In genomic region chr7:25071979-25072715, GRCm38 (mm10) we compare ENCODE assay signal across 8 mouse cellular contexts. TPM values are rescaled to one million over a fixed set of nuclear protein-coding genes. Genes with fewer than 3 reads are reported as not detected.
DNase-seq lines count a peak whose midpoint lies in the region; ATAC-seq lines count a peak whose summit lies in the region.

TSS of gene Grik5 (minus strand) at chr7:25072346.
TSS of gene Zfp574 (plus strand) at chr7:25072567.

- H3K36me3 ChIP-seq in forebrain, embryonic 13.5 days (ENCODE audit: poor library complexity, severe bottlenecking), result peaks cover 14% of the 10 kb centered on the region
- no peaks in the 10 kb centered on the region for H3K36me3 ChIP-seq in midbrain, embryonic 11.5 days (ENCODE audit: control insufficient read depth, insufficient read depth, low read length)

- H3K4me2 ChIP-seq in forebrain, embryonic 13.5 days, result peak within 1 kb of the TSS; percentile 95
- H3K4me2 ChIP-seq in midbrain, embryonic 11.5 days, result peak within 1 kb of the TSS; percentile 86

- no peaks in the 10 kb centered on the region for H3K9me3 ChIP-seq in forebrain, embryonic 13.5 days (replicated peaks)
- no peaks in the 10 kb centered on the region for H3K9me3 ChIP-seq in midbrain, embryonic 11.5 days (ENCODE audit: control insufficient read depth, low read length)

- H3K4me1 ChIP-seq in forebrain, embryonic 13.5 days, result peaks cover 72% of the 10 kb centered on the region
- H3K4me1 ChIP-seq in midbrain, embryonic 11.5 days (ENCODE audit: control insufficient read depth, insufficient read depth, low read length), result peaks cover 47% of the 10 kb centered on the region

- peak within 1 kb of the TSS; percentile 93 for H3K27ac ChIP-seq in forebrain, embryonic 13.5 days
- peak within 1 kb of the TSS; percentile 82 for H3K27ac ChIP-seq in midbrain, embryonic 11.5 days (ENCODE audit: low read depth, low read length)

- ATAC-seq in forebrain, embryonic 13.5 days, result no peak
- peak; percentile 1; the same call in 1 of the 2 replicates for ATAC-seq in midbrain, embryonic 11.5 days (ENCODE audit: low FRiP score)
- ATAC-seq in megakaryocyte-erythroid progenitor cell, adult 5-6 weeks (replicated peaks; ENCODE audit: low FRiP score, low TSS enrichment, poor library complexity, severe bottlenecking), result no peak

- DNase-seq in left cerebral cortex, adult 18-20 months (ENCODE audit: low spot score in 2 of 2), result no peak
- no peak for DNase-seq in left cerebral cortex, adult 11 months (ENCODE audit: low spot score)
- peak in 1 of 2 experiments; percentile 44 for DNase-seq in adrenal gland, postnatal 36 days
- no peak for DNase-seq in layer of hippocampus, postnatal 10 days (ENCODE audit: low spot score in 2 of 2)
- DNase-seq in midbrain, embryonic 11.5 days (ENCODE audit: low spot score, missing footprints), result peak; percentile 91
- DNase-seq in spleen, postnatal 10 days (ENCODE audit: low spot score in 2 of 2), result no peak

- peak within 1 kb of the TSS; percentile 77 for H3K4me3 ChIP-seq in forebrain, embryonic 13.5 days
- peak within 1 kb of the TSS; percentile 56 for H3K4me3 ChIP-seq in midbrain, embryonic 11.5 days (ENCODE audit: low read depth, low read length)

- under 1% methylated on average over 21 of the region's 28 CpGs for WGBS in forebrain, embryonic 13.5 days
- 0% methylated on average over 23 of the region's 28 CpGs for WGBS in midbrain, embryonic 11.5 days

- H3K27me3 ChIP-seq in forebrain, embryonic 13.5 days, result no peaks in the 10 kb centered on the region
- H3K27me3 ChIP-seq in midbrain, embryonic 11.5 days (ENCODE audit: control insufficient read depth, insufficient read depth, low read length), result no peaks in the 10 kb centered on the region

- peak within 1 kb of the TSS; percentile 97 for H3K9ac ChIP-seq in forebrain, embryonic 13.5 days
- H3K9ac ChIP-seq in midbrain, embryonic 11.5 days (ENCODE audit: low read length), result peak within 1 kb of the TSS; percentile 84

RNA-seq across cellular contexts. Expression of gene Grik5, which starts in this region (rescaled TPM):
- total RNA-seq in left cerebral cortex, adult 18-20 months (2021), result 100 to 1,000 TPM; 176 TPM
- total RNA-seq in adrenal gland, postnatal 36 days (2021), result 10 to 100 TPM; 13.4 to 16.9 TPM
- polyA plus RNA-seq in forebrain, embryonic 13.5 days (2015; fragmentation: Nextera tagmentation; extraction: Ambion mirVana), result 12.8 and 14.7 TPM in 2 replicates
- 100 to 1,000 TPM; 236 to 252 TPM for total RNA-seq in layer of hippocampus, postnatal 10 days (2021)
- polyA plus RNA-seq in midbrain, embryonic 11.5 days (2014; fragmentation: Nextera tagmentation; extraction: Ambion mirVana), result 8.7 and 9.3 TPM in 2 replicates
- 20.9 and 31.7 TPM in 2 replicates for total RNA-seq in megakaryocyte-erythroid progenitor cell, adult 5-6 weeks (2014; fragmentation: Nextera tagmentation)
- total RNA-seq in megakaryocyte-erythroid progenitor cell, adult 5-6 weeks (2017), result 0.23 and 6.4 TPM in 2 replicates

RNA-seq across cellular contexts. Expression of gene Zfp574, which starts in this region (rescaled TPM):
- 10 to 100 TPM; 34.9 TPM for total RNA-seq in left cerebral cortex, adult 18-20 months (2021)
- 10 to 100 TPM; 20.6 to 20.9 TPM for total RNA-seq in adrenal gland, postnatal 36 days (2021)
- 33.5 and 38.1 TPM in 2 replicates for polyA plus RNA-seq in forebrain, embryonic 13.5 days (2015; fragmentation: Nextera tagmentation; extraction: Ambion mirVana)
- 10 to 100 TPM; 21.4 to 23.2 TPM for total RNA-seq in layer of hippocampus, postnatal 10 days (2021)
- polyA plus RNA-seq in midbrain, embryonic 11.5 days (2014; fragmentation: Nextera tagmentation; extraction: Ambion mirVana), result 20.3 and 22.9 TPM in 2 replicates
- 12.0 and 18.6 TPM in 2 replicates for total RNA-seq in megakaryocyte-erythroid progenitor cell, adult 5-6 weeks (2014; fragmentation: Nextera tagmentation)
- 3.7 and 6.9 TPM in 2 replicates for total RNA-seq in megakaryocyte-erythroid progenitor cell, adult 5-6 weeks (2017)

Comparison
In these comparisons a context has a peak if more than half of its experiments do, and no peak if none do; other contexts are left out.
1. RNA of gene Grik5 (total RNA-seq): 236 to 252 TPM in layer of hippocampus, postnatal 10 days and 176 TPM in left cerebral cortex, adult 18-20 months; 0.23 to 31.7 TPM in megakaryocyte-erythroid progenitor cell, adult 5-6 weeks and 13.4 to 16.9 TPM in adrenal gland, postnatal 36 days; every median in the first group is over 4 times any median in the second.